ENCODE assay signal across 20 mouse cellular contexts in the genomic region with DNA sequence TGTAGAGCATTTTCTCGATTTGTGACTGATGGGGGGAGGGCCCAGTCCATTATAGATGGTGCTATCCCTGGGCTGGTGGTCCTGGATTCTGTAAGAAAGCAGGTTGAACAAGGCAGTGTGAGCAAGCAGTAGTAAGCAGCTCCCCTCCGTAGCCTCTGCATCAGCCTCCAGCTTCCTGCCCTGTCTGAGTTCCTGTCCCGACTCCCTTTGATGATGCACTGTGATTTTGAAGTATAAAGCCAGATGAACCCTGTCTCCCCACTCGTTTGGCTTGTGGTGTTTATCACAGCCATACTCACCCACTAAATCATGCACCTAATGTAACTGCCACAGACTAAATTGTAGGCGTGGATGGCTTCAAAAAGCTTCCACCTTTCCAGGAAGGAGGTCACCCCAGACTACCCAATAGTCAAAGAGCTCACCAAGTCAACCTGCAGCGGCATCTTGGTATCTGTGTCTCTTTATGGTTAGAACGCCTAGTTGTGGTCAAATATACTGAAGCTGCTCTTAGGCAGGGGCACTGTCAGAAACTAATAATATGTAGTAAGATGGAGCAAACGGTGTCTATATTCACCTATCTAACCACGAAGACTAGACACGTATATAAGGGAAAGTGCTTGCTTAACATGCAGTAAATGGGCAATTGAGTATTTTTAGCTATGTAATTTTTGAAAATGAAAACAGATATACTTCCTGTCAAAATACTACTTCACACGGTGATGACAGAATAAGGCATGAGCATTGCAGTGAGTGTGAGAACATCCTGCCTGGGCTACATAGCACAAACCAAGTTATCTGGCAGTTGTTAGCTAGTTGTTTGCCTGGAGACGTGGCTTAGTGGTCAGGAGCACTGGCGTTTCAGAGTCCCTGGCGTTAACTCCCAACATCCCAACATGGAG. TPM values are rescaled to one million over a fixed set of nuclear protein-coding genes. Genes with fewer than 3 reads are reported as not detected.
"Had no signal": no experiment of that assay in that cellular context is flagged by ENCODE, and none has a peak within 500 bp of the region (broad histone marks: within the 10 kb centered on the region; RNA-seq: fewer than 3 reads in every experiment).

No protein-coding gene starts in this region.

- H3K9ac ChIP-seq: limb, embryonic 12.5 days; liver, embryonic 13.5 days; liver, postnatal 0 days; lung, embryonic 15.5 days; midbrain, embryonic 12.5 days had no signal

- H3K4me1 ChIP-seq: liver, embryonic 13.5 days; midbrain, embryonic 12.5 days had no signal

- H3K27ac ChIP-seq: kidney, postnatal 0 days; limb, embryonic 12.5 days; liver, embryonic 13.5 days; lung, embryonic 15.5 days; macrophage; midbrain, embryonic 12.5 days had no signal

- H3K4me3 ChIP-seq: limb, embryonic 12.5 days; liver, embryonic 13.5 days; lung, embryonic 15.5 days; midbrain, embryonic 12.5 days had no signal

- ATAC-seq: liver, postnatal 0 days; midbrain, embryonic 16.5 days had no signal

- H3K9me3 ChIP-seq: liver, embryonic 13.5 days; lung, embryonic 15.5 days; midbrain, embryonic 12.5 days had no signal

- DNase-seq: kidney, adult 2 months; kidney, postnatal 36 days; layer of hippocampus, adult 9-11 months; layer of hippocampus, postnatal 36 days; liver; liver, embryonic 13.5 days; liver, postnatal 0 days; lung, postnatal 14 days; right cerebral cortex, postnatal 14 days; thymus, adult 18-20 months; thymus, postnatal 14 days had no signal

- H3K27me3 ChIP-seq: limb, embryonic 12.5 days; lung, embryonic 15.5 days had no signal

RNA-seq across cellular contexts. Expression of gene Cyp4f14, which starts 36.6 kb away (rescaled TPM):
- total RNA-seq: megakaryocyte-erythroid progenitor cell, adult 5-6 weeks had no signal
- polyA plus RNA-seq: kidney, postnatal 0 days; limb, embryonic 12.5 days; liver, embryonic 13.5 days; lung, embryonic 15.5 days; macrophage; midbrain, embryonic 12.5 days; neural tube, embryonic 14.5 days; stomach, embryonic 14.5 days had no signal
